Mouse (Mus musculus): ENCODE data around the gene Tssc4.
A peak's percentile ranks its signal among the peaks of the same experiment; 100 is the strongest.

Gene Tssc4

DNA sequence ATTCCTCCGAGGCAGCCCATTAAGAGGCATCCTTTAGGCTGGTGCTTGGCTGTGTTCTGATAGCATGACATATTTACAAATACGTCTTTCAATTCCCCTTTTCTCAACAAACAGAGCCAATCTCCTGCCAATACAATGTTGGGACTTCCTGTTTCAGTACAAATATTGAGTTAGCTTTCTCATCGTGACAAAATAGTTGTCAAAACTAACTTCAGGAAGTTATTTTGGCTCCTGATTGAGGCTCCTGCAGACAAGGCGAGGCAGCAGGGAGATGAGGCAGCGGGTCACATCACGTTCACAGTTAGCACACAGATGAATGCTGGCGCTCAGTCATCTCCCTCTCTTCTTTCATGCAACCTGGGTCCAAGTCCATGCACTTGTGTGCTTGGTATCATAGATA is 22.7 kb upstream of the Tssc4 start:
- no peak for DNase-seq

DNA sequence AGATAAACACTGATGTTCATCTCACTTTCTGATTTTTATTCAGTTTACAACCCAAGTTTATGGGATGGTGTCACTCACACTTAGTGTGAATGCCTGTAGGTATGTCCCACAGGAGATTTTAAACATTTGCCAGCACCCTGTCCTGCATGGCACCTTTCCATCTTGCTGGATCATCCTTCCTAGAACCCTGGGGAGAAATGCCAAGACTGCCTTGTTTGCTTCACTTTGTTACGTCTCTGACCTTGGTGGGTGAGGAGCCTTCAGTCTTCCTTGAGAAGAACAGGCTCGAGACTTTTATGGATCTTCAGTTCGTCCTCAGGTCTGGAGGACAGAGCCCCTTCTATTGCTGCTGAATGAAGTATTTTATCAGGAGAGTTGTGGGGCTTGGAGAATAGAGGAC is 19.7 kb upstream of the Tssc4 start:
- DNase-seq, result no peak

DNA sequence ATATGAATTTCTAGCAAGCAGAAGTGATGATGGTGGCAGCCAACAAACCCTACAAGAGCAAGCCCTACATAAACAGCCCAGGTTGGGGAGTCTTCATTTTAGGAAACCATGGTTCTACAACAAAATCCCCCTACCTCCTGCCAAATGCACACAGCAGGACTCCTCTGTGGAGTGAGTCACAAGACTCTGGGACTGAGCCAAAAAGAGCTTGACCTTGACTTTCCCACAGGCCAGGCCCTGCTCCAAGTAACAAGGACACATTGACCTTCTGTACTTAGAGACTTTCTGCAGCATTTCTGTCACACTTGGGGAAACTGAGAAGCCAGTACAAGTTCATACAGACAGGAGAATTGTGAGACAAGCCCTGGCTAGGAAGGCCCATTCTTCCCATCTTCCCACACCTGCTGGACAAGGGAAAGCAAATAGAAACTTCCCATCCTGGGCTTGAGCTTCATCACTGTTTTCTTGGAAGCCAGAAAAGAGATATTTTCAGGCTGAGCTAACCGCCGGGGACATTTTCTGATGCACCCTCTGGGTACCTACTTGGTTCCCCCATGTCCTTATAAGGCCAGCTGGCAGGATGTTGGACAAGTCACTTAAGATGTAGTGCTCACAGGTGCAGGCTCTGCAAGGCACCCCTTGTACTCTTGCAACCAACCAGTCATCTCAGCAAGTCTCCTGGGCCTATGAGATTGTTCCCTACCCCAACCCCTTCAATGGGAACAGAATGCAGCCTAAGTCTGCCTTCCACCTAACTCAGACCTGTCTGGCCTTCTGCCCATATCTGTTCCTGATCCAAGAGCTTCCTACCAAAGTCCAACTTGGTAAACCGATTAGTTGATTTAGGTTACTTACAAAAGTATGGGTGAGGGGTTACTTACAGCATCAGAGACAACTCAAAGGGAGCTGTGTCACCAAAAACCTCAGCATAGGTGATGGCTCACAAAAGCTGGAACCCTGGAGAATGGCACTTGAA is 18.9 kb upstream of the Tssc4 start:
- DNase-seq, result peak; percentile 29

DNA sequence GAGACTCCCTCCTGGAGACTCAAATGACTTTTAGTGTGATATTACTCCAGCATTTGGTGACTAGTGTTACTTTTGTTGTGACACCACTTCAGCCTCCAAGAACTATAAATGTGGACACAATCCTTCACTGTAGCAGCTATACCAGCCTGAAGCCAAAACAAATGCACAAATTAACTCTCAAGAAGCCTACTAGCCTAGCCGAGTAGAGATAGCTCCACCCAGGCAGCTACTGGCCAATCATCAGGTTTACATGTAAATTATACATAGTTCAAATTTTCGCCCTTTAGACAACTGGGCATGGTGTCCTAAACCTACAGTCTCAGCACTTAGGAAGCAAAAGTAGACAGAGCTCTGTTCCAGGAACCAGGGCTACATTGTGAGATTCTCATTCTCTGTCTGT is 17.7 kb upstream of the Tssc4 start:
- no peak for DNase-seq

DNA sequence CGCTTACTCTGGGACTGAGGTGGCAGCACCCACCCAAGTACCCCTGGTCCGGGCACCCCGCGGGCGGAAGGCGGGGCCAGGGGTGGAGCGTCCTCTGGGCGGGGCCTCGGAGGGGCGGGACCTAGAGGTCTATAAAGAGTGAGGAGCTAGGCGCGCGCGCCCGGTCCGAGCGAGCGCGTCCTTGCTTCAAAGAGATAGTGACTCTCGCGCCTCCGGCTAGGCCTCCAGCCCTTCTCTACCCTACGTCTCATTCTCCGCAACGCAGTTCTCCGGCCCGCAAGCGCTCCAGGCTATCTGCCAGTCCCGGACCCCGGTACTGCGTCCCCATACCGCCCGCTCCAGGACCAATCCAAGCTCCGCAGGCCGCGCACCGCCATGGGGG is 16.4 kb upstream of the Tssc4 start, which contains the start of gene Cd81:
Cd81 (plus strand) TSS at position 114 of the 382 bp plus-strand sequence.
- DNase-seq, result peak; percentile 79

DNA sequence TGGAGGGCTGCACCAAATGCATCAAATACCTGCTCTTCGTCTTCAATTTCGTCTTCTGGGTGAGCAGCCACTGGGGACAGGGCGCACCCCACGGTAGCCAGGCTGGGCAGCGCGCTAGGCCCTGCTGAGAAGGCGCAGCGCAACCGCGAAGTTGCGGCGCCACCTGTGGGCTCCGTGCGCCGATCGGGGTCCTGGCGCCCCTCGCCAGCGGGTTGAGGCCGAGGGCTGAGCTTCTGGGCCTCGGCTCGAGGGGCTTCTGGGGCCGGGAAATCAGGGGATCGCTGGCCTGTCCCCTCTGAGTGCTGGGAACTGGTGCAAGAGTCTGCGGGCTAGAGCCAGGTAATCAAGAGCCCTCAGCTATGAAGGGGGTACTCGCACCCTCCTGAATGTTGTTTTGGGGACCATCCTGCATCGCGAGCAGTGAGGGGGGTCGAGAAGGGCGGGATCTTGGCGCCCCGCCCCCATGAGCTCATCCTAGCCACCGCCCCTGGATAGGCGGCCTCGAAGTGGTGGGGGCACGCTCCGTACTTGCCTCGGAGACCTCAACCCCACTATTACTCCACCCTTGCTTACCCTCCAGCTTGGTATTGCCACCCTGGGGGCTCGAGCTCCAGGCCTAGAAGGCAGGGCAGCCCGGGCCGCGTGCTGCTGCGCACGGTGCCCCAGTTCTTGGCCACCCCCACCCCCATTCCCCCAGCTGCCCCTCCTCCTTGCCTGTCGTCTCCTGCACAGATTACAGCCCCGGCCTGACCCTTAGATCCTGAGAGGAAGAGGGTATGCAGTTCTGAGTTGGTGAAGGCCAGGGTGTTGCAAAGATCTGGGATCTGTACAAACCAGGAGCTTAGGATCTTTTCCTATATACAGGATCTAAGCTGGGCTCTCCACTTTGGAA is 15.8 kb upstream of the Tssc4 start:
- peak; percentile 71 for DNase-seq

DNA sequence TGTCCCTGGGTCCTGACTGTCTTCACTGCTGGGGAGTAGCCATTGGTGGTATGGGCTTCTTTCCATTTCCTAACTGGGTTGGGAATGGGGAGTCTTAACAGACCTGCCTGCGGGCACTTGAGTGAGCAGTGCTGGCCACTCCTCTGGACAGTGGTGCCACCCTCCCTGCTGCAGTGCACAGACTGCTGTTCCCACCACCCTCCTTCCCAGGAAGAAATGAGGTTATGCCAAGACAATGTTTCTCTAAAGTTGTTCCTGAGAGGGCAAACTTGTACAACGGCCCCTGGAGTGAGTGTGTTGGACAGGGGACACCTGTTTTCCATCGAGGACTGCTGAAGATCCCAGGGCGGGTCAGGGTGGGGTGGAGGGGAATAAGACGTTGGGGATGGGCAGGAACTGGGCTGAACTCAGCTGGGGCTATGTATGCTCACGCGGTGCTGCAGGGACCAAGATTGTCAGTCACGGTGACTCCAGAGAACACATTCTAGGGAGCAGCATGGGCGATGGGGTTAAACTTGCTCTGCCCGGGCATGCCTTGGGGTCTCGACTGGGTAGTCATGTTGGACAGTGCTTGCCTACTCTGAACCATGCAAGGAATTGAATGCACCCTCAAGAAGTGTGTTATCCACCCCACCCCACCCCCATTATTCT is 15.0 kb upstream of the Tssc4 start:
- no peak for DNase-seq

DNA sequence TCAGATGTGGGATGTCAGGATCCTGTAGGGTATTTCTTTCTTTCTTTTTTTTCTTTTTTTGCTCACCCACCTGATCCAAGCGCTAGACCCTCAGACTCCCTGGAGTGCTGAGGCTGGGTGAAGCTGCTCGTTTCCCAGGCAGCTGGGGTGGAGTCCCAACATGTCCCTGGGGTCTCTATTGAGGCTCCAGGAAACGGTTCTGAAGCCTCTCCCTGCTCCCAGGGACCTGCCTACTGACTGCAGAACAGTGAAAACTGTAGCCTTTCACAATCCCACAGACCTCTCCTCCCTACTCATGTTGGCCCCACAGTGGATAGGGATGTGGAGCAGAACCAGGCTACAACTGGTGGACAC is 14.5 kb upstream of the Tssc4 start:
- no peak for DNase-seq

DNA sequence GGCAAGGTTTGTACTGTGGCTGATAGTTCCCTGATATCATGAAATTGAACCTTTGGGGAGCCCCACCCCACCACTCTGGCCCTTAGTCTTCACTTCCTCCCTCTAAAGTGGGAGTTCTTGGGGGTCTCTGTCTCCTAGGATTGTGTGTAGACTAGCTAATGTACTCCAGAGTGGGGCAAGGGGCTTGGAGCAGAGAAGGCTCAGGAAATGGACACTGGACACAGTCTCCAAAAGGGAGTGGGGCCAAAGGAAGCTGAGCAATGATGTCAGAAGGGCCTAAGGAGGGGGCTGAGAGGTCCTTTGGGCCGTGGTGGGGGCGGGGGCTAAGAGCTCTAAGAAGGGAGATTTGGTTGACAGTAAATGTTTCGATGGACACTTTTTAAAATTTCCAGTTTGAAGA is 14.0 kb upstream of the Tssc4 start:
- DNase-seq, result no peak

DNA sequence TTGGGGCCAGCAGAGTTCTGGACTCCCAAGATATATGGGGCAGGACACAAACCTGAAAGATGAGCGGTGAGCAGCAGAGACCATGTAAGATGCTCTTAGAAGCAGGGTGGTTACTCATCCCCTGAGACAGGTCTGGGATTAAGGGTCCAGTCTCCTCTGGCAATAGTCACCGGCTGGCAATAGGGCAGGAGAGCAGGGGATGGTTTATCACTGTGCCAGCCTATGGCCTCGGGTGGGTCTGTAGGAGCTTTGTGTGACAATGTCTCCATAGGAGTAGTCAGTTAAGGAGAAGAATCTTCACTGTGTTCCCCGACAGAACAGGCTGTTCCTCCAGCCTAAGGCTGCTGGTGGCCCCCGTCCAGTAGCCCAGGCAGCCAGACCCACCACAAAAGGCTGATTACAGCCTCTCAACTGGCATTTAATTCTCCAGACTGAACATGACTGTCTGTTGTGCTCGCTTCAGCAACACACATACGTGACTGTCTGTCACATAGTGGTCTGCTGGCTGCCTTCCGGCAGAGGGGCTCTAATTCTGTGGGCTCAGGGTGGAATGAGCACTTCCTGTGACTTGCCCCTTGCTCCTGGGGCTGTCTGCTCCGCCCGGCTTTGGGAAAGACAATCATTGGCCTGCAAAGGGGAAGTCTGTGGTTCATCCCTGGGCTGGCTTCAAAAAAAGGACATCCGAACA is 13.4 kb upstream of the Tssc4 start:
- DNase-seq, result no peak

DNA sequence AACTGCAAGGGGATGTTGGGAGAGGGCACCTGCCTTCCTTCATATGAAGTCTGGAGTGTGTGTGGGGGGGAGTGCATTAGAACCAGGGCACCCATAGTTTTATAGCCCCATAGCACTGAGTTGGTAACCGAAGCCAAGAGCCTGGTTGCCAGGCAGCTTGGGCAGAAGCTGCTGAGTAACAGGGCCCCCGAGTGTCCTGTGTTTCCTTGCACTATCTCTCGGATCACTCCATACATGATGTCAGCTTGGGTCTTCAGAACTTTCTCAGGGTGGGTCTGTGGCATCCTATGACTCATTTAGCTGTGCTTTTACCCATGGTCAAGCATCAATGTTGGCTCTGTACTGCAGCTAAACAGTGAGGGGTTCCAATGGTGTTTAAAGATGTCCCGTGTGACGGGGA is 12.0 kb upstream of the Tssc4 start:
- DNase-seq, result no peak

DNA sequence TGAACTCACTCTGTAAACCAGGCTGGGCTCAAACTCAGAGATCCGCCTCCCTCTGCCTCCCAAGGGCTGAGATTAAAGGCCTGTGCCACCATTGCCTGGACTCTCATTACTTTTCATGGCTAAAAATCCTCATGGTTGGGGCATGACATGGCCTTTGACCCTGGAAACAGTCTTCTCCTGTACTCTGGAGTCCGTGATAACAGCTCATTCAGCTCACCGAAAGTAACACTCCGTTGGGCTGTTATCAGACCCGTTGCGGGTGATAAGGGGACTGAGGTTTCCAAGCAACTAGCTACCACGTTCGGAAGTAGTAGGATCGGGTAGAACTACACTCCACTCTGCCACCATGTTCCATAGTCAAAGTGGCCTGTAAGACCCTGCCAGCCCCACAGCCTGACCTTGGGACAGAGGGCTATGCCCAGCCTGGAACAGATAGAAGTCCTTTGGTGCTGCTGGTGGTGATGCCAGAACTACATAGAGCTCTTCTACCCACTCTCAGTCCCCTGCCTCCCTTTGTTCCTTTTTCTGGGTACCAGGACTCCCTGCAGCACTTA is 11.3 kb upstream of the Tssc4 start:
- no peak for DNase-seq

DNA sequence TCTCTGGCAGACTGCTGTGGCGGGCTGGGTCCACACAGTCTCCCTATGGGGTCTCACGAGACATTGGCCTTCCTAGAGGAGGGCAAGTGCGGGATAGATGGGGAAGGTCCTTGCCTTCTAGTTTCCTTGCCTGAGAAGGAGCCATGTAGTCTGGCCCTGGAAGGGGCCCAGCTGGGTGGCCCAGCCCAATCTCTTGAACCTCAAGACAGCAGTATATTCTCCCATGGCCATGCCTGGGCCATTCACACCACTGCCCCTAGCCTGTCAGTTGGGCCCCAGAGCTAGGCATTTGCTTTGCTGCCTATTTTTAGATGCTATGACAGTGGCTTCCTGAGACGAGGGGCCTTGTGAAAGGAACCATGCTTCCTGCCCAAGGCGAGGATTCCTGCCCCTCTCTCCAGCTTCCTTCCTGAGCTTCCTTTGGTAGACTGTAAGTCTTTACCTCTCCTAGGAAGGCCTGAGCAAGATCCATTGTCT is 10.8 kb upstream of the Tssc4 start:
- DNase-seq, result no peak

DNA sequence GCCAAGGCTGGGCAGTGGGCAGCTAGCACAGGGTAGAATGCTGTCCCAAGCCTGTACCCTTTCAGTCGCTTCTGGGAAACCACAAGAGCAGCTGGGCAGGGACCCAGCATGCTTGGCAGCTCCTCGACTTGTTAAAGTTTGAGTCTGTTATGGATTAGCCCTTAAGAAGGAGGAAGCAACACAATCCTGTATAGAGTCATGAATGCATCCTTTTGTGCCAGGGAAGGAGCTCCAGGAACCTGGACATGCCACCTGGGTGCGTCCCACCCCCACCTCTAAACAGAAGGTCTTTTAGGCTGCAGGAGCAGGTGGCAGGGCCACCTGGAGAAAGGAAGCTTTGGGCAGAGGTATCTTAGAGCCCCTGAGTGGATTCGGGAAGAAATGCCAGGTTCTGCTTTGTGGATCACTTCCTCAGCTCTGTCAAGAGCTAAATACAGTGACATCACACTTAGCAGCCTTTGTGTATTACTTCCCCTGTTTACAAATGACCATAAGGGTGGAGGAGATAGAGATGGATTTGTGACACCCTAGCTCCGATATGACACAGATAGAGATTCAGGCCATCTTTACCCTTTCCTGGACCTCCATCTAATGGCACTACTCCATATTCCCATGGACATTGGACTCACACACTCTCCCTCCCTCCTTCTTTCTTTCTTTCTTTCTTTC is 9.7 kb upstream of the Tssc4 start:
- peak; percentile 74 for DNase-seq

DNA sequence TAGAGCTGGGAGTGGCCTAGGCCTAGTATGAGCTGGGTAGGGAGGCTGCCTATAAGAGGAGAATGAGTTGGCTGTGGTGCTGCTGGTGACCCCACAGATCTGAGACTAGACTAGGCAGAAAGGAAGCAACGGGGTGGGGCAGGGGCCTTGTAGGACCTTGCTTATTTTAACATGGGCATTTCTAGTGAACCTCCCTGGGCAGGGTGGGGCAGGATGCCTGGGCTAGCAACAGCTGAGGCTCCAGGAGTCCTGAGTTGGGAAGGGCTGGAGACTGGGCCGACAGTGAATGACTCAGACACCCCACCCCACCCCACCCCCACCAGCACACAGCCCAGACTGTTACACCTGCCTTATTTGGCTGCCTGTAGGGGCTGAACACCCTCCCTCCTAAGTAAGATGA is 6.3 kb upstream of the Tssc4 start:
- DNase-seq, result no peak

DNA sequence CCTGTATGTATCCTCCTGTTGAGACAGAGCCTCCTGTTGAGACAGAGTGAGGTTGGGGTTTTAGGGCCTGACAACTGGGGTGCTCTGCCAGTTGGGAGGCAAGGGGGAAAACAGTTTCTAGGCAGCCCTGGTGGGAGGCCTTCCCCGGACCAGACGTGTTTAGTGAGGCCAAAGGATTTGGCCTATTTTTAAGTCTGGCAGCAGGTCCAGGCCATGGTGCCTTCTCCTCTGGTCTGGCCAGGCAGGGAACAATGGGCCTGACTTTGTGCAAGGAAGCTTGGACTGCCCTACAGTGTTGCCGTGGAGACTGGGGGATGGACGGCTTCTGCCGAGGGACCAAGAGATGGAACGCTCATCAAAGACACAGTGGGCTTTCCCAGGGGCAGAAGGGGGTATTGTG is 4.8 kb upstream of the Tssc4 start:
- peak; percentile 57 for DNase-seq

DNA sequence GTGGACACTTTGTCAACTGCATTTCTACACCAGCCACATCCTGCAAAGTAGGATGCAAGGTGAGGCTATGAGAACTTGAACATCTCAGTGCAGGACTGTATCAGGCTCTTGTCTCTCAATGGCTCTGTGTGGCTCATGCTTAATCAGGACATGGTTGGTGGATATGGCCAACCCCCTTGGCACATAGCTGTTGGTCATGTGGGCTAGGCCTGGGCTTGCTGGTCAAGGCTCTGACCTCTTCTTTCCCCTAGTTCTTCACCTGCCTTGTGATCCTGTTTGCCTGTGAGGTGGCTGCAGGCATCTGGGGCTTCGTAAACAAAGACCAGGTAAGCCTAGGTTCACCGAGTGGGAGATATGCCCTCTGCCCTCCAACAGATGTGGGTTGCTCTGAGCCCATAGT is 3.4 kb upstream of the Tssc4 start:
- DNase-seq, result no peak

DNA sequence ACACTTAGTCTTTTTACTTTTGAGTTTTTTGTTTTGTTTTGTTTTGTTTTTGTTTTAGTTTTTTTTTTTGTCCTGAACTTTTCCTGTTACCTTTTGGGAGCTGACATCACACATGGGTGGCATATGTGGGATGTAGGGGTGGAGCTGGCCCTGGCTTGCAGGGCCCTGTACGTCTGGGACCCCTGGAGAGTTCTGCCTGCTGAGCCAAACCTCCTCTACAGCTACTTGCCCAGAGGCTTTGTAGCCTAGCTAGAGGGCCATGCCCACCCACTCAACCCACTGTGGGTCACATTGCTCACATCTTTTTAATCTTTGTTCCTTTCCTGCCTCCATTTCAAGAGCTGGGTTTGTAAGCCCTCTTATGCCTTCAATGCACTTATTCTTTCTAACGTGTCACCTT is 1.6 kb upstream of the Tssc4 start:
- peak; percentile 66 for DNase-seq

DNA sequence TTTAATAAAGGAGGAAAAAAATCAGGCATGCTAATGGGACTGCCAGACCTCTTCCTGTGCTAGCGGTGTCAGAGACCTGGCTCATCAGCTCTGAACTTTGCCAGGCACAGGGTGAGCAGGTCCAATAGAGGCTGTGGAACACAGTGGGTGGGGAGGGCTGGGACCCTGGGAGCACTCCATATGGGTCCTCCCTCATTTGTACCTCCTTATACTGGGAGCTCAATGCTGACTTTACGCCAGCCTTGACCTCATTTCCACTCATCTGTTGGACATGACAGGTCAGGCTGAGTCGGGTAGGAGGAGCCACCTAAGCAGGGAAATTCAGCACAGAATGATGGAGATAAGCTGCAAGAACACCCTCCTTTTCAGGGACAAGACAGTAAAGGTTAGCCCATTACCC is 1.2 kb upstream of the Tssc4 start:
- DNase-seq, result peak; percentile 66

DNA sequence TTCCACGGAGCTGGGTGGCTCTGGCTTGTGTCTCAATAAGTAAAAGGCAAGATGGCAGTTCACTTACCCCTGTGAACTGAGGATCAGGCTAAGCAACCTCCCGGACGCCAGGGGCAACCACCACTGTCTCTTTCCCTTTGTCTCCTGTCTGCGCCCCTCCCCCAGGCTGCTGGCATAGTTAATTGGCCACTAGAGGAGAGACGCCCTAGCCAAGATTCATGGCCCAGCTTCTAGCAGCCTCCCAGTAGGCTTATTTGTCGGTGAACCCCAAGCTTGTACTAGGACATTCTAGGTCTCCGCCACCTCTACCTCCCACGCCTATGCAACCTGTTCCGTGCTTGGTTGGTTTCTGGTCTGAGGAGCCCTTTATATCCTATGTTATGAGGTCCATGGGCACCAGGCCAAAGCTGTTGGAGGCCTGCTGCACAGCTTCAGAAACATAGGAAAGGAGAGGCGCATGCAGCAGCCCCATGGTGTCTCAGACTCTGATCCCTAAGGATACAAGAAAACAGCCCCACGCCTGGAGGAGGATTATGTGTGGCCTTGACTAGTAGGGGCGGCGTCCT is 650 bp upstream of the Tssc4 start:
- no peak for DNase-seq

DNA sequence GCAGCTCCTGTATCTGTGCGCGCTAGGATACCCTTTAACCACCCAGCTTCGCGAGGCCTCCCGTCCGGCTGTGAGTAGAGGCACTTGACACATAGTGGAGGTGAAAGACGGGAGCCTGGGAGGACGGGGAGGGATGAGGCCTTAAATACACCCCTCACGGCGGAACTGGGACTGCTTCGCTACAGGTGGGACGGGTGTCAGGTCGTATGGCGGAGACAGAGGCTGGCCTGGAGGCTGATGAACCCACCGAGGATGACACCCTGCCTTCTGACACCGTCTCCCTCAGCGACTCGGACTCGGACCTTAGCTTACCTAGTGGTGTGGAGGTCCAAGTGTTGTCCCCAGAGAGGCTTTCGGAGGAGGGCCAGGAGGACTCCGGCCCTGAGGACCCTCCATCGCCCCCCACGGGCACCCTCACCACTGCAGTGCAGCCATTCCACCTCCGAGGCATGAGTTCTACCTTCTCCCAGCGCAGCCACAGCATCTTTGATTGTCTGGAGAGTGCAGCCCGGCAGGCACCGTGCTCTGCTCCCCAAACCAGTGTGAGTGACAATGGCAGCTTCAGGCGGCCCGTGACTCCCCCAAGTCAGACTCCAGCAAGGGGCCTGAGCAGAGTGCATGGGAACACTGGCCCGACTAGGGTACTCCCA is 827 bp downstream of the Tssc4 start:
- peak; percentile 76 for DNase-seq
